Mouse (Mus musculus): Measurements from ENCODE around the gene Gnaq. TPM values are rescaled to one million over a fixed set of nuclear protein-coding genes. Genes with fewer than 3 reads are reported as not detected.
"Not testable (repeated sequence)": the region's sequence is repeated elsewhere in the genome, so short reads cannot be mapped to it uniquely, and the experiment has no call there.

Gene Gnaq
- polyA plus RNA-seq, 1 experiment from 2014 or later, result 18.9 TPM

DNA sequence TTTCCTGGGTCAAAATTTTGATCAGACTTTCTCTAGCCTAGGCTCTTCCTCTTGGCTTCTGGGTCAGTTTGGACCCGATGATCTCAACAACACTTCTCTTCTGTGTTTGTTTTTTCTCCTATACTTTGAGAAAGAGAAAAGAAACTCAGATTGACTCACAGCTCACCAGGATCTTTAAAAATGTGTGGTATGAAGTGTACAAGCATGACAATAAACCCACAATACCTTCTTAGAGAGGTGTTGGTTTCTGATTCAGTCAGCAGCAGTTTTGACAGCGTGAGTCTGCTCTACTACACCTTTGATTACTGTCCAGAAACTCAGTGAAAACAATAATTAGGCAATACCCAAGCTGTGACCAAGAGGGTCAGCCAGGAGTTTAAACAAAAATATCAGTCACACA is 122.7 kb downstream of the Gnaq start:
- Histone ChIP-seq H3K4me1 (peaks cover 50% of the 10 kb centered on the region), H3K4me3 (no peak overlapping the region), H3K36me3 (no peaks in the 10 kb centered on the region), H3K27ac (no peak overlapping the region), H3K27me3 (ENCODE audit: insufficient read depth, poor library complexity, severe bottlenecking) (no peaks in the 10 kb centered on the region), H3K9me3 (no peaks in the 10 kb centered on the region)
- DNase-seq (ENCODE audit: low spot score), result no peak
- WGBS, result 80% methylated on average over 2 of the region's 2 CpGs

DNA sequence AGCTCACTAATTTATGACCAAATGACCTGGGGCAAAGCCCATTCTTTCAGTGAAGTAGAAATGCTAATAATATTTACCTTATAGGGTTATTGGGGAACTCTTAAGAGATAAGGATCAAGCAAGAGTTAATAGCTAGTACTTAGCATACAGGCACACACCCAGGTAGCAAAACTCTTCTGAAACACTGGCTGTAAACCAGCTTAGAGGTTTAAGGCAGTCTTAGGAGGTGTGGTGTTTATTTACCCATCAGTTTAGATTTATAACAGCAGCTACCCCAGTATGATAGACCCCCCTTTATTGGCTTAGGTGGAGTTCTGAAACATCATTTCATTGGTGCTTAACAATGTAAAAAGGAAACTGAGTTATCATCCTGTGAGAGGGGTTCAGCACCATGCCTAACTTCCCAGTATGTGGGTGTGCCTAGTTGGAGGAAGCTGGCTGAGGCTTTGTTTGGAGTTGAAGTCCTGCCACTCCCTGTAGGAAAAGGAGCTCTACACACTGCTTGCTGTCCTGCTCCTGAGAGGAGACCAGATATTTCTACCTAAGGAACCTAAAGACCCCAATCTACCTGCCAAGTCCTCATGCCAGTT is 126.2 kb downstream of the Gnaq start:
- Histone ChIP-seq H3K27ac (no peak overlapping the region), H3K4me3 (no peak overlapping the region), H3K36me3 (no peaks in the 10 kb centered on the region), H3K4me1 (peaks cover 34% of the 10 kb centered on the region), H3K27me3 (ENCODE audit: insufficient read depth, poor library complexity, severe bottlenecking) (no peaks in the 10 kb centered on the region), H3K9me3 (no peaks in the 10 kb centered on the region)
- DNase-seq (ENCODE audit: low spot score), result no peak

DNA sequence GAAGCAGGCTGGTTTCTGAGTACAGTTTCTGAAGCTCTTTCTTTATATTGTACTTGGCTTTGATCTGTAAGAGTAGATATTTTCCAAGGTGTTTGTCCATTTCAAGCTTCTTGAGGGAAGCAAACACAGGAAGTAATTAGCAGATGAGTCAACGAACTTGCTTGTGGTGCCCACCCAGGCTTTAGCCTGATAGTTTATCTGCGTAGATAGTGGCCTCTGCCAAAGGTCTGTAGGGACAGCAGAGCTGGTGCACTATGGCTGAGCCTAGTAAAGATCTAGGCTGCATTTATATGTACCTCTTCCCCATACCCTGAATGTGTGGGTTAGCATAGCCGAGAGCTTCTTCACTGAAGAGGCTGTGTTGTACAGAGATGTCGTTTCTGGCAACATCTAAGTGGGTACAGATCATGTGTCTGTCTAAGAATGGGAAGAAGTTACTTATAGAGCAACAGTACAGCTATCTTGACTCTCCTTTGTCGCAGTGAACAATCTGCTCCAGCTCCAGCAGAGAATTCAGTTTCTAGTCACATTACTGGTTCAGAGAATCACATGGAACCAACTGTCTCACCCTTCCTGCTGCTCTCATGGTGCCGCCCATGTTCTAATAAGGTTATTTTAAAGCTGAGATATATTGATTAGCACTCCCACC is 127.3 kb downstream of the Gnaq start:
- Histone ChIP-seq H3K4me1 (peaks cover 34% of the 10 kb centered on the region), H3K27me3 (ENCODE audit: insufficient read depth, poor library complexity, severe bottlenecking) (no peaks in the 10 kb centered on the region), H3K9me3 (no peaks in the 10 kb centered on the region), H3K27ac (no peak overlapping the region), H3K4me3 (no peak overlapping the region), H3K36me3 (no peaks in the 10 kb centered on the region)
- 62% methylated on average over 6 of the region's 6 CpGs for WGBS
- DNase-seq (ENCODE audit: low spot score), result no peak

DNA sequence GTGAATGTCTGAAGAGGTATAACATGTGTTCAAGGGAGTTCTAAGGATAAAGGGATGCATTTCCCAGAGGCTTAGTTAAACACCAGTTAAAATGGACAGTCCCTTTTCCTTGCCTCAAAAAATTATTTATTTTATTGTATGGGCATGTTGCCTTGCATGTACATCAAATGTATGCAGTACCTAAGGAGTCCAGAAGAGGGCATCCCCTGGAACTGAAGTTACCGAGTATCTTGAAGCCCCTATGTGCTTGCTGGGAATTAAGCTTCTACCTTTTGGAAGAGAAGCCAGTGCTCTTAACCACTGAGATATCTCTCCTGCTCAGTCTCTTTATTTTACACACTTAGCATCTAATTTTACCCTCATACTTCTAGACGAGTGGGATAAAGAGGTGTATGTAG is 127.8 kb downstream of the Gnaq start:
- DNase-seq (ENCODE audit: low spot score), result no peak
- Histone ChIP-seq H3K4me3 (no peak overlapping the region), H3K4me1 (peaks cover 34% of the 10 kb centered on the region), H3K27me3 (ENCODE audit: insufficient read depth, poor library complexity, severe bottlenecking) (no peaks in the 10 kb centered on the region), H3K27ac (no peak overlapping the region), H3K36me3 (no peaks in the 10 kb centered on the region), H3K9me3 (no peaks in the 10 kb centered on the region)
- WGBS, result 68% methylated on average over 2 of the region's 2 CpGs

DNA sequence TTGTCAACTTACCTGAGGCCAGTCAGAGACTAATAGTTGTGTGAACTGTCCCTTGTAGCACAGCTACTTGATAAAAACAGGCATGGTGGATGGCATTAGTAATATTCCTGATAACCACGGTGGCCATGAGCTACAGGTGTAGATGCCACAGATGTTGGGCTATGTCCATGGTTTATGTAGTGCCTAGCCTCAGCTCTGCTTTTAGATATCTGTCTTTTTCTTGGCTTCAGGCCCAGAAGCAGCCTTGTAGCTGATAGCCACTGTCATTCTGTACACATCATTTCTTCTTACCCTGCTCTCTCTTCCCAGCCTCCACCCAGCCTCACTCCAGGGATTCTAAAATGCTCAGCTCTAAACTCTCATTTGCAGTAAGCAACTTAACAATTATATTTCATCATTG is 128.3 kb downstream of the Gnaq start:
- Histone ChIP-seq H3K4me1 (peaks cover 34% of the 10 kb centered on the region), H3K27ac (no peak overlapping the region), H3K36me3 (no peaks in the 10 kb centered on the region), H3K9me3 (no peaks in the 10 kb centered on the region), H3K4me3 (no peak overlapping the region), H3K27me3 (ENCODE audit: insufficient read depth, poor library complexity, severe bottlenecking) (no peaks in the 10 kb centered on the region)
- 60% methylated on average over 1 of the region's 1 CpGs for WGBS
- no peak for DNase-seq (ENCODE audit: low spot score)

DNA sequence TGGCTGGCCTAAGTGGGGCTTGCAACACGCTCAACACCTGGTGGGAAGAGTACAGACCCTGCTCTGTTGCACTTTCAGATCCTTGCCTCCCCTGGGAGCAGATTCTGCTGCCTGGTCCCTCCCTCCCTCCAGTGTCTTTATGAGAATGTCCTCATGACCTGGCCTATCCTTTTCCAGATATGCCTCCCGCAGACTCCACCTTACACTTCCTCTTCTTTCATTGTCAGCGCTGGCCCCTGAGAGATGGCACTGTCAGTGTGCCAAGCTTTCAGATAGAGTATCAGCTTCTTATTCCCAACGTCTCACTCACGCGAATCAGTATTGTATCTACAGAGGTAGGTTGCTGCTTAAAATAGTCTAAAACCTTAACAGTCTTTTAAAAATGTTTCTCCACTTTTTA is 129.0 kb downstream of the Gnaq start:
- WGBS, result 70% methylated on average over 6 of the region's 6 CpGs
- Histone ChIP-seq H3K27ac (no peak overlapping the region), H3K27me3 (ENCODE audit: insufficient read depth, poor library complexity, severe bottlenecking) (no peaks in the 10 kb centered on the region), H3K4me3 (no peak overlapping the region), H3K9me3 (no peaks in the 10 kb centered on the region), H3K4me1 (peaks cover 29% of the 10 kb centered on the region), H3K36me3 (no peaks in the 10 kb centered on the region)
- peak; percentile 68 for DNase-seq (ENCODE audit: low spot score)

DNA sequence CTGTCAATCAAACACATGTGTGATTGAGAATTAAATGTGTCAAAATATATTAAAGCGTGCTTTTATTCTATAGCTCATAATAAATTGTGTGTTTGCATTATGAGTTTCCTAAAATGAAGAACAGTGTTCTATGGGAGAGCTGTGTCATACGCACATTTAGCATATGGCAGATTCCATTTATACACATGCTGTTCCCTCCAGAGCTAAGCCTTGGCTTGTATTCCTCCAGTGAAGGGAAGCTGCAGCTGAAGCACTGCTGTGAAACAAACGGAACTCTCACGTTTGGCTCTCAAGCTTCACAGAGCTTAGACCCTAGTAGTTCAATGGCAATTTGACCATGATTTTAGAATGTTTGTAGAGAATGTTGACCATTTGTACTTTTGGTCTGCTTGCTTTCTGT is 129.7 kb downstream of the Gnaq start:
- H3K4me1 ChIP-seq, result peaks cover 29% of the 10 kb centered on the region
- WGBS, result 88% methylated on average over 4 of the region's 4 CpGs
- H3K4me3 ChIP-seq, result no peak overlapping the region
- H3K36me3 ChIP-seq, result no peaks in the 10 kb centered on the region
- H3K27ac ChIP-seq, result no peak overlapping the region
- H3K9me3 ChIP-seq, result no peaks in the 10 kb centered on the region
- peak; percentile 25 for DNase-seq (ENCODE audit: low spot score)
- no peaks in the 10 kb centered on the region for H3K27me3 ChIP-seq (ENCODE audit: insufficient read depth, poor library complexity, severe bottlenecking)

DNA sequence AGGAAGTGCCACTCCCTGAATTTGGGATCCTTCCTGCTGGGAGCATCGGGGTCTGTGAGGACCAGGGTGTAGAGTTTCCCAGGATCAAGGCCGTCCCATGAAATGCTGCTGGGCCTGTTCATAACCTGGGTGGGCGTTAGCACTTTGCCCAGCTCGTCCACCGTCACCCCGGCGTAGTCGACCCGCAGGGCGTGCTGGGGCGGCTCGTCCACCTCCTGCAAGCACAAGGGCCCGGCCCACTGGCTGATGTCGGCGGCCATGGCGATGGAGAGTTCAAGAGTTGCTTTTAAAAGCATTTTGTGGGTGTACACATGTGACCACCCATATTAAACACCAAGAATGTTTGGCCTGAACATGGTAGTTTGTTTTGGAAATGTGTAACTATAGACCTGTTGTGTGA is 134.7 kb downstream of the Gnaq start:
- WGBS, result 95% methylated on average over 13 of the region's 16 CpGs

DNA sequence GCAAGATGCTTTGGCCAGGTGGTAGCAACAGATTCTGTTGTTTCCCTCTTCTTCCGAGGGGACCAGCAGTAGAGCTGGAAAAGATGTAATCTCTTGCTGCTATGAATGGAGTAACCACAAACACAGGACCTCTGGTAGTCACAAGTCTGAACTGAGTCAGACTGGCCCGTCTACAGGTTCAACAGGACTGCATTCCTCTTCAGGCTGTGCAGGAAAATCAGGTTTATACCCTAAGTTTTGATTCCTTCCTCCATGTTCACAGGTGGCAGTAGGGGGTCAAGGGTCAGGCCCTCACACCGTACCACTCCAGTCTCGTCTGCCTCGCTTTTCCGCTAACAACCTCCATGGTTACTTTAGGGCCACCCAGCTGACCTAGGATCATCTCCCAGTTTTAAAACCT is 137.6 kb downstream of the Gnaq start:
- H3K4me1 ChIP-seq, result peaks cover 4% of the 10 kb centered on the region; the same call in 1 of the 2 replicates
- H3K4me3 ChIP-seq, result no peak overlapping the region
- WGBS, result 81% methylated on average over 6 of the region's 6 CpGs
- no peaks in the 10 kb centered on the region for H3K36me3 ChIP-seq
- no peaks in the 10 kb centered on the region for H3K9me3 ChIP-seq
- no peak overlapping the region for H3K27ac ChIP-seq
- DNase-seq (ENCODE audit: low spot score), result no peak
- no peaks in the 10 kb centered on the region for H3K27me3 ChIP-seq (ENCODE audit: insufficient read depth, poor library complexity, severe bottlenecking)

More for the DNA sequence above, 134.7 kb downstream of the Gnaq start:
- not testable (repeated sequence) for DNase-seq (ENCODE audit: low spot score); H3K27ac ChIP-seq; H3K36me3 ChIP-seq; H3K27me3 ChIP-seq (ENCODE audit: insufficient read depth, poor library complexity, severe bottlenecking); H3K4me3 ChIP-seq; H3K4me1 ChIP-seq; H3K9me3 ChIP-seq

DNA sequence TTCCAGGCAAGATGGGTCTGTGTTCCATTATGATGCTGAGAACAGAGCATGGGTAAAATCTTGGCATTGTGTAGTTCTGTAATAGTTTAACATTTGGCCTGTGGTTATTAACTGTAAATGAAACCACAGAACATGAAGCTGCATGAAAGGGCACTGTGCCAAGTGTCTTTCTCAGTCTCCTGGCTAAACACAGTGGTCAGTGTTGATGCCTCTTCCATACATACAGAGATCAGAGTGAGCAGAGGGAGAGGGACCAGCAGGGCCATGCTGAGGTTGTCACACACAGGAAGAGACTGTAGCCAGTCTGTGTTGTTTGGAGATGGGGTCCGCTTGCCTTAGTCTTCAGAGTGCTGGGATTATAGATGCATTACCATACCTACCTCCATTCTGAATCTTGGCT is 138.4 kb downstream of the Gnaq start:
- no peak overlapping the region for H3K4me3 ChIP-seq
- peaks cover 4% of the 10 kb centered on the region; the same call in 1 of the 2 replicates for H3K4me1 ChIP-seq
- no peak for DNase-seq (ENCODE audit: low spot score)
- H3K9me3 ChIP-seq, result no peaks in the 10 kb centered on the region
- 81% methylated on average over 1 of the region's 1 CpGs for WGBS
- no peaks in the 10 kb centered on the region for H3K36me3 ChIP-seq
- H3K27me3 ChIP-seq (ENCODE audit: insufficient read depth, poor library complexity, severe bottlenecking), result no peaks in the 10 kb centered on the region
- H3K27ac ChIP-seq, result no peak overlapping the region

DNA sequence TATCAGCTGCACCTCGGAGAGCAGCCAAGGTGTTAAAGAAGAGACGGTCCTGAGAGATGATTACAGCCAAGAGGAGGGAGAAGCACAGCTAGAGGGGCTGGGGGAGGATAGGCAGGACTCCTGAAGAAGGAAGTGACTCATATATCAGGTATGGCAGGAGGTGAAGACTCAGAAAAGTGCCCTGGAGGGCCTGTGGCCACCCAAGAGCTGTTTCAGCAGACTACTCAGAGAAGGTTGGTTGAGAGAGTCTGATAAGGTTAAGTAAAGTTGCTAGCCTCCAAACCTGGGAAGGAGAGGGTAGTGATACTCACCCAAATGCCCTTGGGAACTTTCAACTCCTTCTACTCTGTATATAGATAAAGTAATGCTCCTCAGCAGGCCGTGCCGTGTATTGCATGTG is 140.4 kb downstream of the Gnaq start:
- WGBS, result 68% methylated on average over 4 of the region's 4 CpGs
- no peak for DNase-seq (ENCODE audit: low spot score)
- peaks cover 7% of the 10 kb centered on the region; the same call in 1 of the 2 replicates for H3K36me3 ChIP-seq
- H3K27me3 ChIP-seq (ENCODE audit: insufficient read depth, poor library complexity, severe bottlenecking), result no peaks in the 10 kb centered on the region
- H3K4me1 ChIP-seq, result peaks cover 4% of the 10 kb centered on the region; the same call in 1 of the 2 replicates
- H3K9me3 ChIP-seq, result no peaks in the 10 kb centered on the region
- no peak overlapping the region for H3K4me3 ChIP-seq
- H3K27ac ChIP-seq, result no peak overlapping the region

DNA sequence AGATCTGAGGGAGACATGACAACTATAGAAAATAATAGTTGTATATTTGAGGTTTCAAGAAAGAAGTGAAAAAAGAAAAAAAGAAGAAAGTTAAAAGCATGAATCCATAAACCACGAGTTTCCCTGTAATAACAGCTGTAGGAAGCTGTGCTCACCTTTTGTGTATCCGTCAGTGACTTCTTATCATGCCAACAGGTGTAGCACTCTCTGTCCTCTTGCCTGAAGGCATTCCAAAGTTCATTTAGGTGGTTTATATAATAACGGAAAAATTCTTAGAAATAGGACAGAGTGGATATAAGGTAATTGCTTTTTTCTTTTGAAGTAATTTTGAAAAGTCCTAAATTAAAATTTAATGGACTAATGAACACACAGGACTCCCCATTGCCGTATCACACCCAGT is 147.6 kb downstream of the Gnaq start:
- no peaks in the 10 kb centered on the region for H3K27me3 ChIP-seq (ENCODE audit: insufficient read depth, poor library complexity, severe bottlenecking)
- H3K4me3 ChIP-seq, result no peak overlapping the region
- no peak for DNase-seq (ENCODE audit: low spot score)
- H3K36me3 ChIP-seq, result peaks cover 13% of the 10 kb centered on the region; the same call in 1 of the 2 replicates
- 82% methylated on average over 4 of the region's 4 CpGs for WGBS
- H3K9me3 ChIP-seq, result no peaks in the 10 kb centered on the region
- H3K4me1 ChIP-seq, result peaks cover 29% of the 10 kb centered on the region
- no peak overlapping the region for H3K27ac ChIP-seq

DNA sequence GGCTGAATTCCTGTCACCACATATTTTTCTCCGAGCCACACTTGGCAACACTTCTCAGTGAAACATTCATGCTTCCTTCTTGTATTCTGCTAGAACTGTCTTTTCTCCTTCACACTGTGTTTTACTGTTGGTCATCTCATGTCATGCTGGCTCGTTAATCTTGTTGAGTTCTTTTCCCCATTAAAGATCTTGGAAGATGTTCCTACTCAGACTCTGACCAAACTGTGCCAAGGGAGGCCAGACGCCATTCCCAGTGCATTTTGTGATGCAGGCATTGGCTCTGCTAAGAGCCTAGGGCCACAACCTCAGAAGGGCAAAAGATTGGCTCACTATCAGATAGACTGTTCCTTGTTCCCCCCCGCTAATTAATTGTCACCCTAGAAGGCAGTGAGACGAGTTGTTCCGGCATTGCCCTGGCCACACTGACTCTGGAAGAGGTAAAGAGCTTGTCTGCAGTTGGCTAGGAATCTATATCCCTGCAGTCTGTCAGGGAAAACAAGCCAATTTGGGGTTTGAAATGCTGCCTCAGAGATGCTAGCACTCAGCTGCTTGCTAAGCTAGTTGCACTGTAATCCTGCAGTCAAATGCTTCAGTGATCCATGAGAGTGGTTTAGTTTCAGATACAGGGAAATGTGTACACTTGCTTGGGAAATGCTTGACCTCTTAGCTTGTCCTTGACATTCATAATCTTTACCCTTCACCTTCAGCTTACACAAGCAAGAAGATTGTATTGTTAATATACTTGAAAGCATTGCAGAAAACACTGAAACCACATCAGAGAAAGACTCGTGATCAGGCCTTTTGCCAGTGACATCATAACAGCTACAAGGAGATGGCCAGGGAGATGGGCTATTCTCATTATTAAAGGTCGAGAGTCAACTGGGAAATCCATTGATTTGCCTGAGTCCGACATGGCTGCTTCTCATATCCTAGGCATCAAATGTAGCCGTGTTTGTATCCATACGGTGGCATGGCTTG is 152.7 kb downstream of the Gnaq start:
- WGBS, result 71% methylated on average over 11 of the region's 11 CpGs
- no peaks in the 10 kb centered on the region for H3K27me3 ChIP-seq (ENCODE audit: insufficient read depth, poor library complexity, severe bottlenecking)
- peak overlapping the region; percentile 62; the same call in 1 of the 2 replicates for H3K27ac ChIP-seq

More for the DNA sequence above, 152.7 kb downstream of the Gnaq start:
- peaks cover 55% of the 10 kb centered on the region for H3K4me1 ChIP-seq
- no peak overlapping the region for H3K4me3 ChIP-seq
- H3K9me3 ChIP-seq, result no peaks in the 10 kb centered on the region
- no peak for DNase-seq (ENCODE audit: low spot score)
- H3K36me3 ChIP-seq, result no peaks in the 10 kb centered on the region

Data from heart, embryonic 10.5 days (tissue).